8 mouse cellular contexts compared by ENCODE assay signal in genomic region chr3:129532865-129533742, GRCm38 (mm10). TPM values are rescaled to one million over a fixed set of nuclear protein-coding genes. Genes with fewer than 3 reads are reported as not detected.
A peak's percentile ranks its signal among the peaks of the same experiment; 100 is the strongest.
DNase-seq lines count a peak whose midpoint lies in the region; ATAC-seq and TF ChIP-seq lines count a peak whose summit lies in the region.

No protein-coding gene starts in this region.

- whole genome bisulfite sequencing in spleen, adult 2 months = under 1% methylated on average over 40 of the region's 40 CpGs
- under 1% methylated on average over 40 of the region's 40 CpGs for WGBS in intestine, postnatal 0 days
- WGBS in limb, embryonic 14.5 days = under 1% methylated on average over 40 of the region's 40 CpGs

- no peak for TF ChIP-seq CTCF in spleen, adult 2 months (IDR thresholded peaks at IDR 0.05; ENCODE audit: extremely low read depth, insufficient read depth, insufficient read length, insufficient replicate concordance)
- TF ChIP-seq CTCF in intestine, postnatal 0 days (IDR thresholded peaks at IDR 0.05; ENCODE audit: low read depth) = no peak

- H3K27me3 ChIP-seq in spleen, adult 2 months (ENCODE audit: control insufficient read depth, insufficient read depth, low read length) = no peaks in the 10 kb centered on the region
- H3K27me3 ChIP-seq in intestine, postnatal 0 days (replicated peaks; ENCODE audit: control insufficient read depth, insufficient read depth, low read length) = no peaks in the 10 kb centered on the region
- no peaks in the 10 kb centered on the region for H3K27me3 ChIP-seq in limb, embryonic 14.5 days (ENCODE audit: control insufficient read depth, insufficient read depth, low read length)

- H3K4me2 ChIP-seq in intestine, postnatal 0 days (replicated peaks; ENCODE audit: low read depth) = peak overlapping the region; percentile 88
- H3K4me2 ChIP-seq in limb, embryonic 14.5 days (replicated peaks; ENCODE audit: low read depth, low read length, severe bottlenecking) = peak overlapping the region; percentile 73

- H3K9me3 ChIP-seq in intestine, postnatal 0 days (ENCODE audit: control insufficient read depth) = no peaks in the 10 kb centered on the region
- H3K9me3 ChIP-seq in limb, embryonic 14.5 days (ENCODE audit: control insufficient read depth, low read length) = no peaks in the 10 kb centered on the region

- peak in 1 of 2 experiments; percentile 15 for DNase-seq in spleen, adult 2 months (ENCODE audit: low read depth in 1 of 2, low spot score in 2 of 2)
- no peak for DNase-seq in spleen, adult 18-20 months
- DNase-seq in cerebellum, postnatal 10 days = peak; percentile 67 to 74
- peak; percentile 32 to 48 for DNase-seq in frontal cortex, postnatal 10 days (ENCODE audit: low spot score in 2 of 2)
- DNase-seq in limb, embryonic 14.5 days (ENCODE audit: low spot score) = peak; percentile 54
- DNase-seq in natural killer cell, adult 2 months (ENCODE audit: low spot score in 2 of 2) = peak; percentile 14 to 24
- DNase-seq in thymus, postnatal 10 days (ENCODE audit: low spot score in 2 of 2) = peak; percentile 23 to 26

- H3K4me3 ChIP-seq in spleen, adult 2 months (ENCODE audit: extremely low read depth, insufficient read depth, insufficient read length) = peak overlapping the region; percentile 89
- H3K4me3 ChIP-seq in intestine, postnatal 0 days (ENCODE audit: low read depth, low read length) = peak overlapping the region; percentile 88
- H3K4me3 ChIP-seq in limb, embryonic 14.5 days (replicated peaks; ENCODE audit: low read length) = peak overlapping the region; percentile 84

- H3K9ac ChIP-seq in intestine, postnatal 0 days (ENCODE audit: low read depth, low read length) = peak overlapping the region; percentile 96
- peak overlapping the region; percentile 97 for H3K9ac ChIP-seq in limb, embryonic 14.5 days (ENCODE audit: low read depth, low read length, severe bottlenecking)

- H3K36me3 ChIP-seq in spleen, adult 2 months (ENCODE audit: control insufficient read depth, insufficient read depth, low read length) = no peaks in the 10 kb centered on the region
- H3K36me3 ChIP-seq in intestine, postnatal 0 days (ENCODE audit: control insufficient read depth, insufficient read depth) = no peaks in the 10 kb centered on the region
- H3K36me3 ChIP-seq in limb, embryonic 14.5 days (ENCODE audit: control insufficient read depth, insufficient read depth, low read length) = no peaks in the 10 kb centered on the region

- H3K4me1 ChIP-seq in spleen, adult 2 months (ENCODE audit: control insufficient read depth, insufficient read depth, insufficient read length) = peaks cover 4% of the 10 kb centered on the region
- H3K4me1 ChIP-seq in intestine, postnatal 0 days (replicated peaks; ENCODE audit: control insufficient read depth, insufficient read depth, low read length) = 0 out of 2 replicates have a peak, but pooled peaks cover 4% of the 10 kb centered on the region
- peaks cover 25% of the 10 kb centered on the region for H3K4me1 ChIP-seq in limb, embryonic 14.5 days (ENCODE audit: control insufficient read depth, insufficient read depth, low read length)

- no peak for TF ChIP-seq POLR2A in spleen, adult 2 months (IDR thresholded peaks at IDR 0.05; ENCODE audit: low read depth, low read length)
- no peak for TF ChIP-seq POLR2A in limb, embryonic 14.5 days (IDR thresholded peaks at IDR 0.05; ENCODE audit: borderline replicate concordance, extremely low read depth, insufficient read depth, insufficient read length)

- ATAC-seq in intestine, postnatal 0 days = no peak
- no peak for ATAC-seq in limb, embryonic 14.5 days (ENCODE audit: low FRiP score, low read depth)

- H3K27ac ChIP-seq in spleen, adult 2 months (ENCODE audit: insufficient read depth, low read length) = peak overlapping the region; percentile 57
- H3K27ac ChIP-seq in intestine, postnatal 0 days (ENCODE audit: low read depth, low read length) = peak overlapping the region; percentile 93
- peak overlapping the region; percentile 97 for H3K27ac ChIP-seq in limb, embryonic 14.5 days (replicated peaks; ENCODE audit: low read depth, low read length)

RNA-seq across cellular contexts. Expression of gene Elovl6, which starts 0.9 kb away (rescaled TPM):
- 3.1 and 5.2 TPM in 2 replicates for polyA plus RNA-seq in spleen, adult 2 months (2012; rRNA removed)
- polyA plus RNA-seq in intestine, postnatal 0 days (2015; fragmentation: Nextera tagmentation; extraction: Ambion mirVana) = 34.5 and 36.5 TPM in 2 replicates
- 27.0 and 38.5 TPM in 2 replicates for polyA plus RNA-seq in limb, embryonic 14.5 days (2012; rRNA removed)
- 23.2 and 27.3 TPM in 2 replicates for polyA plus RNA-seq in limb, embryonic 14.5 days (2014; fragmentation: Nextera tagmentation; extraction: Ambion mirVana)

Comparison
In these comparisons a context has a peak if more than half of its experiments do, and no peak if none do; other contexts are left out.
1. DNase-seq: peak in cerebellum, postnatal 10 days (2 of 2), frontal cortex, postnatal 10 days (2 of 2), limb, embryonic 14.5 days (single experiment), natural killer cell, adult 2 months (2 of 2) and thymus, postnatal 10 days (2 of 2); none in spleen, adult 18-20 months (0 of 2).
2. Peak in every context shown above with its lines, with median percentiles within 50 percentile points of each other: H3K27ac ChIP-seq and H3K4me3 ChIP-seq.